Mouse (Mus musculus): ENCODE data around the gene Best1.

Best1 gene

GRCm38 (mm10) chr19:9968081-9968787 is 33.2 kb downstream of the Best1 start:
- in situ Hi-C loops (cut with MseI, MboI) = no loop called here

GRCm38 (mm10) chr19:9966096-9966867 is 35.2 kb downstream of the Best1 start:
- in situ Hi-C loops (cut with MseI, MboI) = no loop called here

GRCm38 (mm10) chr19:9964205-9964916 is 37.1 kb downstream of the Best1 start:
- in situ Hi-C loops (cut with MseI, MboI) = no loop called here

- in situ Hi-C loops (cut with MseI, MboI) = no loop called here
Measured at GRCm38 (mm10) chr19:9960769-9961168, 40.7 kb downstream of the Best1 start.

GRCm38 (mm10) chr19:9957965-9958364 is 43.5 kb downstream of the Best1 start:
- in situ Hi-C loops (cut with MseI, MboI) = no loop called here

GRCm38 (mm10) chr19:9956624-9957388 is 44.6 kb downstream of the Best1 start:
- in situ Hi-C loops (cut with MseI, MboI) = no loop called here

GRCm38 (mm10) chr19:9955438-9955837 is 46.0 kb downstream of the Best1 start:
- in situ Hi-C loops (cut with MseI, MboI) = no loop called here

- in situ Hi-C loops (cut with MseI, MboI) = no loop called here
Measured at GRCm38 (mm10) chr19:9954811-9955202, 46.6 kb downstream of the Best1 start.

- in situ Hi-C loops (cut with MseI, MboI) = no loop called here
Measured at GRCm38 (mm10) chr19:9954055-9954810, 47.2 kb downstream of the Best1 start.

GRCm38 (mm10) chr19:9952912-9953311 is 48.5 kb downstream of the Best1 start:
- in situ Hi-C loops (cut with MseI, MboI) = no loop called here

GRCm38 (mm10) chr19:9952390-9952789 is 49.0 kb downstream of the Best1 start:
- in situ Hi-C loops (cut with MseI, MboI) = no loop called here

- in situ Hi-C loops (cut with MseI, MboI) = no loop called here
Measured at GRCm38 (mm10) chr19:9946986-9947385, 54.4 kb downstream of the Best1 start.

- in situ Hi-C loops (cut with MseI, MboI) = no loop called here
Measured at GRCm38 (mm10) chr19:9945800-9946564, 55.5 kb downstream of the Best1 start.

GRCm38 (mm10) chr19:9942539-9943533 is 58.6 kb downstream of the Best1 start:
- in situ Hi-C loops (cut with MseI, MboI) = no loop called here

GRCm38 (mm10) chr19:9941809-9942208 is 59.6 kb downstream of the Best1 start:
- in situ Hi-C loops (cut with MseI, MboI) = no loop called here

GRCm38 (mm10) chr19:9940903-9941302 is 60.5 kb downstream of the Best1 start:
- in situ Hi-C loops (cut with MseI, MboI) = no loop called here

- in situ Hi-C loops (cut with MseI, MboI) = no loop called here
Measured at GRCm38 (mm10) chr19:9939841-9940240, 61.6 kb downstream of the Best1 start.

GRCm38 (mm10) chr19:9938824-9939303 is 62.6 kb downstream of the Best1 start:
- in situ Hi-C loops (cut with MseI, MboI) = no loop called here

Measured in mouse trophoblast stem cell (cell line).